Mouse (Mus musculus) layer of hippocampus, postnatal 25 days (tissue): Measurements from ENCODE around the gene Prim2. TPM values are rescaled to one million over a fixed set of nuclear protein-coding genes. Genes with fewer than 3 reads are reported as not detected.

Experiments
- DNase-seq, 2 experiments: peaks; one replicate each; pipeline ENCODE4 v3.0.0; 2022; ENCODE audit warnings: mixed read lengths in 2 of 2, low spot score in 1 of 2; ENCODE audit errors: extremely low spot score in 1 of 2
- total RNA-seq, 2 experiments: library from RNA; stranded (reverse); gene quantifications; 2 replicates each; pipeline ENCODE4 v1.2.3; 2021

The Prim2 gene
- total RNA-seq, 2 experiments from 2014 or later = 5.1 to 5.2 TPM

DNA sequence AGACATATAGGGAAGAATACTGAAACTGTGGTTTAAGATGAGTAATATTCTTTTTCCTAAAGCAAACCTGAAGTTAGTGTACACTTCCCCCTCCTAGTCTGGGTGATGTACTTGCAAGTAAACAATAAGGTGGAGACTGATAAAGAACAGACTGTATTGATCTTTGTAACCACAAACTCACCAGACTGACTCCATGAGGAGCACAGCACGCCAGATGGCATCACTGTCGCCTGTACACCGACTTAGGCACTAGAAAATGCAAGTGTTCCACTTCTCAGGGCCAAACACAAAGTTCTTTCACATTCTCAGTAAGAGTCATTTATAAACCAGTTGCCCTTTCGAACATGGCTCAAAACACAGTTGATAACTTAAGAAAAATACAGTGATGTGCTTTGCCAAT lies 170.0 kb downstream of the Prim2 start:
- no peak for DNase-seq

DNA sequence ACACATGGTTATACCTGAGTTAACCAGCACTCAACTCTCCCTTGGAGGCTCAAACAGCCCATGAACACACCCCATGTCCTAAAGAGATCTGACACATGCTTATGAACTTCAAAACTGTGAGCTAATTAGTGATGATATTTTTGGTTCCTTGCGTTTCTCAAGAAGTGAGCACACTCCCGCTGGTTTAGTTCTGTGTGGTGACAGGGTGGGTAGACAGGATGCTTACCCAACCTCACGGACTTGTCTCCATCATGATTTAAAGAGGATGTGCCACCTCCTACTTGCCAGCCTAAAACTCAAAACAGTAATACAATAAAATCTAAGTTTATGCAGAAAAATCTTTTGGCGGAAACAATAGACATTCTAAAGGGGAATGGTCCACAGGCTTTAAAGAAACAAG lies 173.5 kb downstream of the Prim2 start:
- no peak for DNase-seq

DNA sequence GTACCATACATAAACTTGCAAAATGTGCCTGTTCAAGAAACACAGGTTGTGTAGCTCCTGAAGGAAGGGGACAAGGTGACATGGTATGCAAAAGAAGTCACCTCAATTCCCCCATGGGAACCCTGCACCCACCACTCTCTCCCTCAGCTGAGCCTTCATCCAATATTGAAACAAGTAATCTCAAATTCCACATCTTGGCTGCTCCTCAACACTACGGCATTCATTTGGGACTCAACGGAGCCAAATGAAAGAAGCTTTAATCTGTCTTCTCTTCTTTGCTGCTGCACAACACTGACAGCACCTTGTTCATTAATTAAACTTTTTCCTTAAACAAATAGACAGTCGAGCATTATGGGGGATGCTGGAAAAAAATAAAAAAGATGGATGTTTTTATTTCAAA lies 174.0 kb downstream of the Prim2 start:
- no peak for DNase-seq

DNA sequence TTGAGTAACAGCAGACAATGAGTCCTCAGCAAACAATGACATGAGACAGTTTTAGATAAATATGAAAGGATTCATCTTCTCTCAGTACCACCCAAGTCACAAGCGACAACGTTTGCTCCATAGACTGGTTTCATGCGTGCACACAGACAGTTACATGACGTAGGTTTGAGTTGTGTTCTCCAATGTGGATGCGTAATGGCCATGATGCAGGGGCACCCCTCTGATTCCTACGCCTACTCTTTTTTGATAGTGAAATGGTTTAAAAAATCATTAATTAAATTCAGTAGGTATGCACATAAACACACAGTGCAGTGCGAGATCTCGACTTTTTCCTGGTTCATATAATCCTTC lies 174.4 kb downstream of the Prim2 start:
- DNase-seq = no peak

DNA sequence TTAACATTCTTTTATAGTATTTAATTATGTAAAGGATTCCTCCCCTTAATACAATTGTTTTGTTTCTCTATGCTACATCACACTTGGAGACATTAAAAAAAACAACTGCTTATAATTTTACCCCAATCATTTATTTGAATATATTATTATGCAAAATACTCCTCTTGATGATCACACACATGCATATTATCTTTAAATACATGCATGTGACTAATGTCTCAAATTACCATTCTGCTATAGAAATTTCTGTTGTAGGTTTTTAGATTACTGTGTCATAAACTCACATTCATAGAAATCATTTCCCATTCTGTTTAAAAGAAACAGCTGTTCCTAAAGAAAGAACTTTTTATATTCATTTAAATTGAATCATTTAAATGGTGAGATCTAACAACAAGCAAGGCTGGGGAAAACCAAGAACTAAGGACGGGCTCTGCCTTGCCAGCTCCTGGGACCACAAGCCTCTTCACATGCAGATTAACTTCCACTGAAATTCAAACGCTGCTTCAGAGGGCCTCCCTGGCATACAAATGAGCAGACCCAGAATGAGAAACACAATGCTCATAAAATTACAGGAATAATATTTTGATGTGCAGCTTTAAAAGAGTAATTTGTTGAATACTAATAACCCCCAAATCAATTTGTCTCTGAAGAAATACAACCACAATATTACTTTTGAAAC lies 174.9 kb downstream of the Prim2 start:
- DNase-seq = no peak

DNA sequence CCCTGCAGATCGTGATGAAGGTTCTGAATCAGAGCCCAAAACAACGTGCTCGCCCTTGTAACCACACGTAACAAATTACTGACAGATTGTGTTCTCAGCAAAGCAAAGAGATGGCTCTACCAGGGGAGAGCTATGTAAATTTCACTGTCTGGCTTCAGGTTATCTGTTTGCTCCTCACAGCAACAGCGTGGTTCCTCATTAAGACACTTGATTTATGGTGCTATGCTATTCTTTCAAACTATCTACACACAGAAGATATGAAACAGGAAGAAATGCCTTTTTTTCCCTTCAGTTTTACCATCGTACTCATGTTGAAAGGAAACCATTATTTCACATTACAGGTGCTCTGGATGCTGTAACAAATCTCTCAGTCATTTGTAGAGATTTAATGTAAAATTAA lies 179.4 kb downstream of the Prim2 start:
- DNase-seq = no peak

DNA sequence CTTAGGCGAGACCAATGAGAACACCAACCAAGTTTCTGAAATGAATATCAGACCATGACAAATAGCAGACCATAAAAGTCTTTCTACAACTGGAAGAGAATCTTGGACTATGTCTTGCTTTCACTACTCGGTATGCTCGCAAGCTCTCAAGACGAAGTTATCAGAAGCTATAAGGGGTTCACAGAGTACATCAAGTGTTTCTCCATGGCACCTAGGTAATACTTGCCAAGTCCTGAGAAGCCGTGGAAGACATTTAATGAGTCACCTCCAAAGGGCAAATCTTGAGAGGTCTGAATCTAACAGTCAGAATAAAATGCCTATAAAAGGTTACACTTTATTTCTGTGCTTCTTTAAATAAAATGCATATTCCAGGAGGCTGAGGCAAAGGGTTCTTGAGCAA lies 181.2 kb downstream of the Prim2 start:
- no peak for DNase-seq

DNA sequence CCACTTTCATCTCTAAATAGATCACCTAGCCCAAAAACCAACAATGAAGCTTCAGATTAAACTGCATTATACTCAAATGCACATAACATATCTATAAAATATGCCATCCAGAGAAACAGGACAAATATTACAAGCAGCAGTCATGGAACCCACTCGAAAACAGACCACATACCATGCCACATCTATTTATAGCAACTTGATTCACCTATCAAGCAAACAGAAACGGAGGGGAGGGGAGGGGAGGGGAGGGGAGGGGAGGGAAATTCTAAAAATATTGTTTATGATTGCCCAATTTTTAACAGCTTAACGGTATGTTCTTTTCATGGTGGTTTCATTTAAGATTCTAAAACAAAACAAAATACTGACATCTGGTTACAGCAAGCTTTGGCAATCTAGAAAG lies 185.8 kb downstream of the Prim2 start:
- DNase-seq = no peak

DNA sequence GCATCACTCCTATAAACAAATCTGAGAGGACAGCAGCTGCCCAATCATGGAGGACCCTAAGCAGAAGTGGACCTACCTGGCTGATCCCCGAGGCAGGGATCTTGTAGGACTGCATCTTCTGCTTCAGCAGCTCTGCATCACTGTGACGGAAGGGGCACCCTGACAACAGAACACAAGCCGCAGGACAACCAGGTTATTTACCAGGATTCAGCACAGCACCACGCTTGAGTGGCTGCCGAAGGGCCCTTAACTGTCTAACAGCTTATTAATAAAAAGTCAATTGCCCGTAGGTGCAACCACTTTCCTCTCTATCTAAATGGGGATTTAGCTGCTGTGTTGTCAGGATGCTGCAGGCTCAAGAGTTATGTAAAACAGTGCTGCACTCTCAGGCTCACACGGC lies 189.2 kb downstream of the Prim2 start:
- no peak for DNase-seq

DNA sequence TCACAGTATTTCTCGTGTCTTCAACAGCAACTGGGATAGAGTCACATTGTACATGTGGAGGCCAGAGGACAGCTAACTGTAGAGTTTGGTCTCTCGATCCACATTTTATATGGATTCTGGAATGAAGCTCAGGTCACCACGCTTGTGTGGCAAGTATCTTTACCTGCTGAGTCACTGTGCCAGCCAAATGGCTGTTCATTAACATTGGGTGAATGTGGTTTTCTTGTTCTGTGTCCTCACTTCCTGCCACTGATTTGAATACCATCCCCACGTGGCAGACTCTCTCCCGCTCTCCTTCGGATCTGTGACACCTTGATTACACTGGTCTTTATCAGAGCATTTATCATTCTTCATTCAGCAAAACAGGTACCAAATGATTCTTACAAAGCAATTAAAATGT lies 198.5 kb downstream of the Prim2 start:
- DNase-seq = no peak

DNA sequence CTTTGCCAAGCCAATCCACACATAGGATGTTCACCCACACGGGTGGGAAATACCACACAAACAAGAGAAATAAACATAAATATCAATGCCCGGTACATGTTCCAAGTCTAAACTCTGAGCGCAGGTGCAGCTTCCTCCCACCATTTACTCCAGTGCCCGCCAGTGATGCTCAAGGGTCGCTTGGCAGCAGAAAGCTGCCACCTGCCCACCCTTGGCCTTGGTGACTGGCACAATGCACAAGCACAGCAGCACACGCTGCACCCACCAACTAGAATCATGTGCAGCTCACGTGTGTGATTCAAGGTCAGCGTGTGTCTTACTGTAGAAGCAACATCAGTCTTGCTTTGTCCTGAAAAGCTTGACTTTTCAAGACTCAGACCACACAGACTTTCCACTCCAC lies 199.4 kb downstream of the Prim2 start:
- DNase-seq = no peak

DNA sequence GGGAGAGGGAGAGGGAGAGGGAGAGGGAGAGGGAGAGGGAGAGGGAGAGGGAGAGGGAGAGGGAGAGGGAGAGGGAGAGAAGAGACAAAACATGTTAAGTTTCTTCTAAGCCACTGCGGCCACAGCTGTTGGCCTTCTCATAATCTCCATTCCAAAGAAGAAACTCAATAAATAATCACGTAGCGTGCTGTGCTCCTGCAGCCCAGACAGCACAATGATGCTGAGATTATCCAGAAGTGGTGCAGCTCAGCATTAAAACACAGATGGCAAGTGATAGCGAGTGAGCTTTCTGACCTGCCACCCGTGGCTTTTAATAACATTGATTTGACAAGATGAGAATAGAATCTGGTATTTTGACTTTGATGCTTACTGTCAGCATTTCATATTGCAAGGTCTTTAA lies 205.4 kb downstream of the Prim2 start:
- no peak for DNase-seq

DNA sequence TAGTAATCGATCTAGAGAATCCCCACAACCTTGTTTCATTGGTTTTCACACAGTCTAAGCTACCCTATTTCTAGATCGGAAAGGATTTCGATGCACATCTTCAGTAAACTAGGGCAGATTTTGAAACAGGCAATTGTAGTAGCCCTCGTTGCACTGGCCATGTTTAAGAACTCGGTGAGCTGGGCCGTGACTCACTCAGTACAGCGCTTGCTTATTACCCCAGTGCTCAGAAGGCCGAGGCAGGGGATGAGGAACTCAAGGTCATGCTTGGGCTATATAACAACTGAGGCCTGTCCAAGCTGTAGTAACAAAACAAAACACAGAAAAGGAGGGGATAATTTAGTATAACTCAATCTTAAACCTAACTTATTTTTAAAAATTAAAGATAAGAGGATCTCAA lies 208.9 kb downstream of the Prim2 start:
- no peak for DNase-seq

DNA sequence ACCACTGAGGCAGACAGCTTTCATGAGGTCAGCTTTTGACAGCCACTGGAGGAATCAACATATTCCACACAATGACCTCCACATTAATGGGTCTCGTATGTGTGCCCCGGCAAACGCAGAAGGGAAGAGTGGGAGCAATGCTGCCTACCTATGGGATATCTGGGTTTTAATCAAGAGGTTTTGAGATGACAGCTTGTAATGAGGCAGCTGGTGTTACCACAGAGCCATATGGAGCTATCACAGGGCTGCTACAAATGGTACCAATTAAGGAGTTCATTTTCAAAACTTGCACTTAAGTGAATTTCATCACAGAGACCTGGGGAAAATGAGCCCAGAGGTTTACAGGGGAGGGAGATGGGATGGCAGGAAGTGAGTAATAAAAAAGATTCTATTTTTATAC lies 209.3 kb downstream of the Prim2 start:
- DNase-seq = peak in 1 of 2 experiments; percentile 30

DNA sequence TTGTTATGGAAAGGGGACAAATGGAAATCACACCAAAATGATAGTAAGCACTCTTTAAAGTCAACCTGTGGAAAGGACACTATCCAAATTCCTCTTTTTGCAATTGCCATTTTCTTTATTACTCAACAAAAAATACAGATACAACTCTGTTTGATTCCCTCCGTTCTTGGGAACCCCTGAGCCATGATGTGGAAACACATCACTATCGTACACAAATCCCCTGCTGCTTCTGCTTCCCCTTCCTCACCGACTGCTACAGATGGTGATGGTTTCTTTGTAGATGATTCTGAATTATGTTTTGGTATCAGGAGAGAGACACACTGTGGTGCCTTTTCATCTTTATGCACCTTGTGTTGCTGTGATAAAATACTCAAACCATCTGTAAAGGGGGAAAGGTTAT lies 210.6 kb downstream of the Prim2 start:
- no peak for DNase-seq

DNA sequence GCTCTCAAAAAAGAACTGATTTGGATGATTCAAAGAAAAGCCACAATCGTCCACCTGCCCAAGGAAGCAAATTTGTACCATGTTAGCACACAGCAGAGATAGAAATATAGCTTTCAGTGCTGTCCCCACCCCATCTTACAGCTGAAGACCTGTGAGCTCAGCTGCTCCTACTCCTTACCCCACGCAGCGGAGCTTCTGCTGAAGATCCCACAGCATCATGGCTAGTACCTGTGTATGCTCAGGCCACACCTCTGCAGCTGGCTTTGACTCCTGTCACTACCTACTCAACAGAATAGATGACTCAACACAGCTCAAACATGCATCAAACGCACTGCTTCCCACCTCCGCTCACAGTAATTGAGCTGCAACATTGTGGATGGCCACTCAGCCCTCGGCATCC lies 215.3 kb downstream of the Prim2 start:
- no peak for DNase-seq

DNA sequence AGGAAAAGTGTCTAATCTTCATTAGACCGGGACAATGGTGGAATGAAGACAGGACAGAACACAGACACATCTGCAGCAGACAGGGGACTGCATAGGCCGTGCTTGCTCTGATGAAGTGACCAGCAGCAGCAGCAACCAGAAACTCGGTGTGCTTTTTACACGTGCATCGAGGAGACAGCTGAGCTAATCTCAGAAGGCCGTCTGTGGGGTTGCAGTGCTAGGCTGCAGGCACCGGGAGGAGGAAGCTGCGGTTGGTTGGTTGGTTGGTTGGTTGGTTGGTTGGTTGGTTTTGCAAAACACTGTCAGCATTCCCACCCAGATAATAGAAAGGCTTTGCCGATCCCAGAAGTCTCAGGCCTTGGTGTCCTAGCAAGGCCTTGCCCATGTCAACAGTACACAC lies 216.3 kb downstream of the Prim2 start:
- DNase-seq = no peak

DNA sequence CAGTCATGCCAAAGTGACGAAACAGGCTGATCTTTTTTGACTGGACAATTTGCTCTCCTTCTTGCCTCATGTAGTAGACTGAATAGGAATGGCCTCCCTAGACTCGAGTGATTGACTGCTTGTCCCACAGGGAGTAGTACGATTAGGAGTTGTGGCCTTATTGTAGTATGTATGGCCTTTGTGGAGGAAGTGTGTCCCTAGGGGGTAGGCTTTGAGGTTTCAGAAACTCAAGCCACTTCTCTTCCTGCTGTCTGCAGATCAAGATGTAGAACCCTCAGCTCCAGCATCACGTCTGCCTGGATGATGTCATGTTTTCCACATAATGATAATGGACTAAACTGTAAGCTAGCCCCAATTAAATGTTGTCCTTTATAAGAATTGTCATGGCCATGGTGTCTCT lies 222.4 kb downstream of the Prim2 start:
- no peak for DNase-seq

DNA sequence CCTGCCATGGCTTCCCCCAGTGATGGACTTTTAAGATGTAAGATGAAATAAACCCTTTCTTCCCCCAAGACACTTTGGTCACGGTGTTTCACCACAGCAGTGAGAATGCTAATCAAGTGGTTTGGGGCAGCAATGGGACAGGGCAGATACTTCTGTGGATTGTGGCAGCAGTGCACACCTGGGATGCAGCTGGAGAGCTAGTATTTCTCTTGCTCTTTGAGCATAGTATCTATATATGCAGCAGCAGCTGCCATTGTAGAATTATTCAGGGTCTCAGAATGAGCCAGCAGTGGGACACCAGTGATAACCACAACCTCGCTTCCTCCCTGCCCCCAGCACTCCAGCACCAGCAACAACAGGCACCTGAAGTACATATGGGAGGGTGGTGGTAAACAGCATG lies 233.4 kb downstream of the Prim2 start:
- DNase-seq = no peak
